Mouse (Mus musculus): ENCODE data around the gene Pkdcc. TPM values are rescaled to one million over a fixed set of nuclear protein-coding genes. Genes with fewer than 3 reads are reported as not detected.

Pkdcc gene
- polyA plus RNA-seq, 1 experiment from 2014 or later, result 31.6 TPM

GRCm38 (mm10) chr17:83218722-83219121 lies 3.6 kb downstream of the Pkdcc start:
- 44% methylated on average over 6 of the region's 6 CpGs for WGBS
- ATAC-seq (ENCODE audit: low FRiP score, low TSS enrichment), result no peak
- H3K27ac ChIP-seq (ENCODE audit: low read length), result peak overlapping the region; percentile 85
- peaks cover 71% of the 10 kb centered on the region for H3K4me1 ChIP-seq (ENCODE audit: insufficient read depth, low read length)
- peak overlapping the region; percentile 99 for H3K9ac ChIP-seq (replicated peaks; ENCODE audit: low read length)
- H3K36me3 ChIP-seq (ENCODE audit: insufficient read depth, low read length), result peaks cover 23% of the 10 kb centered on the region
- H3K4me3 ChIP-seq (ENCODE audit: low read length), result peak overlapping the region; percentile 78
- no peaks in the 10 kb centered on the region for H3K9me3 ChIP-seq (ENCODE audit: low read length)
- H3K4me2 ChIP-seq (replicated peaks; ENCODE audit: low read depth, low read length), result peak overlapping the region; percentile 74
- no peaks in the 10 kb centered on the region for H3K27me3 ChIP-seq (ENCODE audit: insufficient read depth, low read length)

DNA sequence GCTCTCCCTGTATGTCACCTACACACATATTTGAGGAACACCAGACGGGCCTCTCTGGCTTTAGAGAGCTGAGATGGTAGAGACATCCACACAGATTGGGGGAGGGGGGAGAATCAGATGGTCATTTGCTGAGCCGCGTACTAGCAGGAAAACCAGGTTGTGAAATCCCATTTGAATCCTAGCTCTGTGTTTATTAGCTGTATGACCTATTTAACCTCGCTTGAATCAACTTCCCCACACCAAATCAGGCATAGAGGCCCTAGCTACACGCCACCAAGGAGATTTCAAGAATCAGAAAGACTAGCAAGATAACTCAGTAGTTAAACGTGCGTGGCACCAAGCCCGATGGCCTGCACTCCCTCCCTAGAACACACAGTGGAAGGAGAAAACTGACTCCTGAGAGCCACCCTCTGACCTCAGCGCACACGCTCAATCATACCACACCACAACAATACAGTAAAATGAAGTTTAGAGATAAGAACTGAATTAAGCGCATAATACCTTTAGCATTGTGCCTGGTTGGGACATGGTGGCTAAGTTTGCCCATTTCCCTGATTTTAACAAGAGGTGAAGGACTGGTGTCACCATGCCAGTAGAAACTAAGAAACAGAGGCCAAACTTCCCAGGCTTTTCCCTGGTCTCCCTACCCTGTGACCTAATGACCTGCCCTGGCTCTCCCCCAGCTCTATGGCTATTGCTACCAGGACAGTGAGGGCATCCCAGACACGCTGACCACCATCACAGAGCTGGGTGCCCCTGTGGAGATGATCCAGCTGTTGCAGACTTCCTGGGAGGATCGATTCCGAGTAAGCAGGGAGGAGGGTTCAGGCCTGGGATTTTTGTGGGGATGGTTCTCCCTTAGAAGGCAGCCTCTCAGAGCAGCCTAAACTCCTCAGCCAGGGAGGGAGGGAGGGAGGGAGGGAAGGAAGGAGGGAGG lies 4.5 kb downstream of the Pkdcc start:
- Histone ChIP-seq H3K36me3 (ENCODE audit: insufficient read depth, low read length) (peaks cover 31% of the 10 kb centered on the region), H3K4me3 (ENCODE audit: low read length) (peak overlapping the region; percentile 78)
- ATAC-seq (ENCODE audit: low FRiP score, low TSS enrichment), result peak; percentile 1; the same call in 1 of the 2 replicates

GRCm38 (mm10) chr17:83220954-83221538 lies 6.0 kb downstream of the Pkdcc start:
- Histone ChIP-seq H3K27me3 (ENCODE audit: insufficient read depth, low read length) (no peaks in the 10 kb centered on the region), H3K9ac (replicated peaks; ENCODE audit: low read length) (peak overlapping the region; percentile 24; the same call in 1 of the 2 replicates), H3K4me2 (replicated peaks; ENCODE audit: low read depth, low read length) (no peak overlapping the region; the same call in 1 of the 2 replicates), H3K9me3 (ENCODE audit: low read length) (no peaks in the 10 kb centered on the region), H3K4me3 (ENCODE audit: low read length) (no peak overlapping the region), H3K27ac (ENCODE audit: low read length) (peak overlapping the region; percentile 80), H3K36me3 (ENCODE audit: insufficient read depth, low read length) (peaks cover 44% of the 10 kb centered on the region), H3K4me1 (ENCODE audit: insufficient read depth, low read length) (peaks cover 79% of the 10 kb centered on the region)
- 61% methylated on average over 18 of the region's 18 CpGs for WGBS
- ATAC-seq (ENCODE audit: low FRiP score, low TSS enrichment), result no peak

More for the DNA sequence above, 4.5 kb downstream of the Pkdcc start:
- Histone ChIP-seq H3K9ac (replicated peaks; ENCODE audit: low read length) (peak overlapping the region; percentile 99), H3K9me3 (ENCODE audit: low read length) (no peaks in the 10 kb centered on the region), H3K27ac (ENCODE audit: low read length) (peak overlapping the region; percentile 85), H3K4me1 (ENCODE audit: insufficient read depth, low read length) (peaks cover 70% of the 10 kb centered on the region), H3K27me3 (ENCODE audit: insufficient read depth, low read length) (no peaks in the 10 kb centered on the region), H3K4me2 (replicated peaks; ENCODE audit: low read depth, low read length) (peak overlapping the region; percentile 74)
- 36% methylated on average over 14 of the region's 14 CpGs for WGBS

DNA sequence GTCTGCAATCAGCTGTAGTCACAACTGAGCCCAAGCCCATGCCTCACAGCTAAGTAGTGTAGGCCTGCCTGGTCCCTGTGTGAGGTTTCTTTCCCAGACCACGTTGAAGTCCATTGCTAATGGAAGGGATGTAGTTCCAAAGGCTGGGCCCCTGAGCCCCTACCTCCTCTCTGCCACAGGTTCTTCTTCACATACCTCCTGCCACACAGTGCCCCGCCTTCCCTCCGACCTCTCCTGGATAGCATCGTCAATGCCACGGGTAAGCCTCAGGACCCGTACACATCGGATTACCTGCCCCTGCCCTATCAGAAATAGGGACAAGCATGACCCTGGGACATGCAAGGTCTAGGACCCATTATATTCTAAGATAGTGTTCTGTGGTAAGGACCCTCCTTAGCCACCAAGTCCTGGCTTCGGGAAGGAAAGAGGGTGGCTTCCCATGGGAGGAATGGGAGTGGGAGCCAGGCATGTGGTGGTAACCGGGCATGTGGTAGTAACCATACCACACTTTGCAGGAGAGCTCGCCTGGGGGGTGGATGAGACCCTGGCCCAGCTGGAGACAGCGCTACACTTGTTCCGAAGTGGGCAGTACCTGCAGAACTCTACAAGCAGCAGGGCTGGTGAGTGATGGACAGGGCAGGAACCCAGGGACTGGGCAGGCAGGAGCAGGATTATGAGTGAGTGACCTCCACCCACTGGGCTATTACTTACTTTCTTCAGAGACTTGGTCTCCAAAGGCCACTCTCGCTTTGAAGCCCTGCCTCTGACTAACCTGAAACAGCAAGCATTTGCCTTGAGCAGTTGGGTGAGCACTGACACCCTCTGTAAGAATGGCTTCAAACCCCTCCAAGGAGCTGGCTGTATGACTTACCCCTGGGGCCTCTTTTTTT lies 6.8 kb downstream of the Pkdcc start:
- H3K4me1 ChIP-seq (ENCODE audit: insufficient read depth, low read length), result peaks cover 86% of the 10 kb centered on the region
- no peaks in the 10 kb centered on the region for H3K27me3 ChIP-seq (ENCODE audit: insufficient read depth, low read length)
- 0 out of 2 replicates have a peak overlapping the region, but pooled peaks have one; percentile 24 for H3K9ac ChIP-seq (replicated peaks; ENCODE audit: low read length)
- peak overlapping the region; percentile 80 for H3K27ac ChIP-seq (ENCODE audit: low read length)
- no peak overlapping the region for H3K4me2 ChIP-seq (replicated peaks; ENCODE audit: low read depth, low read length)
- H3K36me3 ChIP-seq (ENCODE audit: insufficient read depth, low read length), result peaks cover 51% of the 10 kb centered on the region
- no peak overlapping the region for H3K4me3 ChIP-seq (ENCODE audit: low read length)
- no peaks in the 10 kb centered on the region for H3K9me3 ChIP-seq (ENCODE audit: low read length)
- peak; percentile 17 for ATAC-seq (ENCODE audit: low FRiP score, low TSS enrichment)
- 56% methylated on average over 13 of the region's 13 CpGs for WGBS

DNA sequence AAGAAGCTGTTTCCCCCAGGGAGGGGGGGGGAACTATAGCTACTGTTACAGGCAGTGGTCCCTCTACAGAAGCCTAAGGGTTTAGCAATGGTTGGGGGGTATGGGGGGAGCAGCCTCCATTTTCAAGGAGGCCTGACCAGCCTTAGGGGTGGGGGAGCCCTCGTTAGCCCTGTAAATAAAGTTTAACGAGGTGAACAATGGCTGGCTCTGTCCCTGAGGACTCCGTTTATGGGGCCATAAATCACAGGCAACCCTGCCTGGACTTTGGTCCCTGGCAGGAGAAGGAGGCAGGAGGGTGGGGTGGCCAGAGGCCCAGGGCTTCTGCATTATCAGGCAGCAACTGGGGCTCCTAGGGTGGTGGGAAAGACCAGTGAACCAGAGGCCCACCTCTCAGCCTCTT lies 7.6 kb downstream of the Pkdcc start:
- Histone ChIP-seq H3K9me3 (ENCODE audit: low read length) (no peaks in the 10 kb centered on the region), H3K4me1 (ENCODE audit: insufficient read depth, low read length) (peaks cover 87% of the 10 kb centered on the region), H3K4me2 (replicated peaks; ENCODE audit: low read depth, low read length) (no peak overlapping the region), H3K27ac (ENCODE audit: low read length) (peak overlapping the region; percentile 80), H3K36me3 (ENCODE audit: insufficient read depth, low read length) (peaks cover 56% of the 10 kb centered on the region), H3K4me3 (ENCODE audit: low read length) (no peak overlapping the region), H3K27me3 (ENCODE audit: insufficient read depth, low read length) (no peaks in the 10 kb centered on the region), H3K9ac (replicated peaks; ENCODE audit: low read length) (no peak overlapping the region)
- ATAC-seq (ENCODE audit: low FRiP score, low TSS enrichment), result peak; percentile 86
- 3% methylated on average over 3 of the region's 3 CpGs for WGBS

GRCm38 (mm10) chr17:83224451-83224971 lies 9.4 kb downstream of the Pkdcc start:
- 0 out of 2 replicates have a peak overlapping the region, but pooled peaks have one; percentile 22 for H3K9ac ChIP-seq (replicated peaks; ENCODE audit: low read length)
- no peak overlapping the region for H3K4me2 ChIP-seq (replicated peaks; ENCODE audit: low read depth, low read length)
- H3K4me1 ChIP-seq (ENCODE audit: insufficient read depth, low read length), result peaks cover 69% of the 10 kb centered on the region
- H3K27me3 ChIP-seq (ENCODE audit: insufficient read depth, low read length), result no peaks in the 10 kb centered on the region
- H3K9me3 ChIP-seq (ENCODE audit: low read length), result no peaks in the 10 kb centered on the region
- H3K27ac ChIP-seq (ENCODE audit: low read length), result peak overlapping the region; percentile 68
- H3K36me3 ChIP-seq (ENCODE audit: insufficient read depth, low read length), result peaks cover 56% of the 10 kb centered on the region
- WGBS, result 51% methylated on average over 13 of the region's 13 CpGs
- H3K4me3 ChIP-seq (ENCODE audit: low read length), result no peak overlapping the region
- peak; percentile 3 for ATAC-seq (ENCODE audit: low FRiP score, low TSS enrichment)

DNA sequence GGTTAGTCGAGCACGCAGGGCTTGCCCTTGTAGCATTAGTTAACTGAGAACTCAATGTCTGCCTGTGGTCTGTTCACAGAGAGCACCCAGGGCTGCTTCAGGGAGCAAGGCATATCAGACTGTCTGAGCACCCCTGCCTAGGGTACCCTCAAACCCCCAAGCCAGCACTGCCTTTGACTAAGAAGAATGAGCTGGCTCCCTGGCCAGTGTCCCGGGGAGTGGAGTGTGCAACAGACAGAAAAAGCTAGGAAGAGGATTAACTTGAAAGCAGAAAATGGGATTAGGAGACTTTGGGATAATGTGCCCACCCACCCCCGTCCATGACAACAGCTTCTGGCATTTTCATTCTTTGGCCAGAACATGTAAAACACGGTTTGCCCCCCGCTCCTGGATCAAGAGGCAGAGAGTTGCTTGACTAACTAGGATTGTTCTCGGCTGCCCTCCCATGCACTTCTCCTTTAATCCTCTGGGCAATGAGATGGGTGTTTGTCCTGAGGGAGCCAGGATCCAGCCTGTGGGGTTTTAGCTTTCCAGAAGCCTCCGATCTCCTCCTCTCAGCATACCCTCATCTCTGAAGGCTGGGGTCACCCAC lies 11.4 kb downstream of the Pkdcc start:
- Histone ChIP-seq H3K27ac (ENCODE audit: low read length) (peak overlapping the region; percentile 63; the same call in 1 of the 2 replicates), H3K9ac (replicated peaks; ENCODE audit: low read length) (no peak overlapping the region), H3K9me3 (ENCODE audit: low read length) (no peaks in the 10 kb centered on the region), H3K4me2 (replicated peaks; ENCODE audit: low read depth, low read length) (no peak overlapping the region), H3K4me3 (ENCODE audit: low read length) (no peak overlapping the region), H3K36me3 (ENCODE audit: insufficient read depth, low read length) (peaks cover 48% of the 10 kb centered on the region), H3K4me1 (ENCODE audit: insufficient read depth, low read length) (peaks cover 50% of the 10 kb centered on the region), H3K27me3 (ENCODE audit: insufficient read depth, low read length) (no peaks in the 10 kb centered on the region)
- ATAC-seq (ENCODE audit: low FRiP score, low TSS enrichment), result no peak
- WGBS, result 67% methylated on average over 8 of the region's 8 CpGs

GRCm38 (mm10) chr17:83231357-83231756 lies 16.3 kb downstream of the Pkdcc start:
- Histone ChIP-seq H3K27me3 (ENCODE audit: insufficient read depth, low read length) (no peaks in the 10 kb centered on the region), H3K36me3 (ENCODE audit: insufficient read depth, low read length) (peaks cover 11% of the 10 kb centered on the region; the same call in 1 of the 2 replicates), H3K4me2 (replicated peaks; ENCODE audit: low read depth, low read length) (no peak overlapping the region), H3K9me3 (ENCODE audit: low read length) (no peaks in the 10 kb centered on the region), H3K9ac (replicated peaks; ENCODE audit: low read length) (no peak overlapping the region), H3K4me3 (ENCODE audit: low read length) (no peak overlapping the region), H3K27ac (ENCODE audit: low read length) (no peak overlapping the region), H3K4me1 (ENCODE audit: insufficient read depth, low read length) (peaks cover 14% of the 10 kb centered on the region)
- 67% methylated on average over 11 of the region's 11 CpGs for WGBS
- ATAC-seq (ENCODE audit: low FRiP score, low TSS enrichment), result no peak

- Histone ChIP-seq H3K4me3 (ENCODE audit: low read length) (no peak overlapping the region), H3K27ac (ENCODE audit: low read length) (no peak overlapping the region), H3K4me1 (ENCODE audit: insufficient read depth, low read length) (peaks cover 14% of the 10 kb centered on the region), H3K4me2 (replicated peaks; ENCODE audit: low read depth, low read length) (no peak overlapping the region), H3K9me3 (ENCODE audit: low read length) (no peaks in the 10 kb centered on the region), H3K36me3 (ENCODE audit: insufficient read depth, low read length) (no peaks in the 10 kb centered on the region), H3K27me3 (ENCODE audit: insufficient read depth, low read length) (no peaks in the 10 kb centered on the region), H3K9ac (replicated peaks; ENCODE audit: low read length) (no peak overlapping the region)
- no peak for ATAC-seq (ENCODE audit: low FRiP score, low TSS enrichment)
- WGBS, result 58% methylated on average over 10 of the region's 10 CpGs
Observed at GRCm38 (mm10) chr17:83235227-83235626, 20.1 kb downstream of the Pkdcc start.

All from kidney, embryonic 16.5 days (tissue).